Mouse (Mus musculus): ENCODE data around the gene Slc25a17. TPM values are rescaled to one million over a fixed set of nuclear protein-coding genes. Genes with fewer than 3 reads are reported as not detected.

The Slc25a17 gene
- polyA plus RNA-seq, 1 experiment from 2014 or later: 58.7 TPM

GRCm38 (mm10) chr15:81361417-81362015 lies 904 bp upstream of the Slc25a17 start:
- H3K4me3 ChIP-seq (ENCODE audit: low read depth, low read length): peak overlapping the region; percentile 54; the same call in 1 of the 2 replicates
- ATAC-seq (replicated peaks; ENCODE audit: insufficient number of reproducible peaks, low FRiP score, low TSS enrichment): no peak

GRCm38 (mm10) chr15:81361022-81361404 lies 401 bp upstream of the Slc25a17 start:
- Histone ChIP-seq H3K9me3 (replicated peaks; ENCODE audit: control insufficient read depth, low read length) (no peaks in the 10 kb centered on the region), H3K9ac (ENCODE audit: low read depth, low read length) (no peak overlapping the region), H3K27me3 (ENCODE audit: control insufficient read depth, insufficient read depth, low read length) (no peaks in the 10 kb centered on the region), H3K4me1 (ENCODE audit: control insufficient read depth, insufficient read depth, low read length) (0 out of 2 replicates have a peak, but pooled peaks cover 3% of the 10 kb centered on the region), H3K4me3 (ENCODE audit: low read depth, low read length) (peak overlapping the region; percentile 54), H3K4me2 (peak overlapping the region; percentile 66), H3K27ac (ENCODE audit: low read depth, low read length) (peak overlapping the region; percentile 62; the same call in 1 of the 2 replicates), H3K36me3 (ENCODE audit: control insufficient read depth, insufficient read depth, low read length) (peaks cover 5% of the 10 kb centered on the region)
- ATAC-seq (replicated peaks; ENCODE audit: insufficient number of reproducible peaks, low FRiP score, low TSS enrichment): peak; percentile 36; the same call in 1 of the 2 replicates
- 35% methylated on average over 6 of the region's 6 CpGs for whole genome bisulfite sequencing (ENCODE audit: insufficient replicate concordance)

More at GRCm38 (mm10) chr15:81361417-81362015, 904 bp upstream of the Slc25a17 start:
- H3K27ac ChIP-seq (ENCODE audit: low read depth, low read length): peak overlapping the region; percentile 62; the same call in 1 of the 2 replicates
- no peaks in the 10 kb centered on the region for H3K27me3 ChIP-seq (ENCODE audit: control insufficient read depth, insufficient read depth, low read length)
- H3K4me1 ChIP-seq (ENCODE audit: control insufficient read depth, insufficient read depth, low read length): 0 out of 2 replicates have a peak, but pooled peaks cover 3% of the 10 kb centered on the region
- 21% methylated on average over 10 of the region's 10 CpGs for WGBS (ENCODE audit: insufficient replicate concordance)
- H3K36me3 ChIP-seq (ENCODE audit: control insufficient read depth, insufficient read depth, low read length): peaks cover 8% of the 10 kb centered on the region
- H3K9me3 ChIP-seq (replicated peaks; ENCODE audit: control insufficient read depth, low read length): no peaks in the 10 kb centered on the region
- no peak overlapping the region for H3K9ac ChIP-seq (ENCODE audit: low read depth, low read length)
- H3K4me2 ChIP-seq: peak overlapping the region; percentile 66

DNA sequence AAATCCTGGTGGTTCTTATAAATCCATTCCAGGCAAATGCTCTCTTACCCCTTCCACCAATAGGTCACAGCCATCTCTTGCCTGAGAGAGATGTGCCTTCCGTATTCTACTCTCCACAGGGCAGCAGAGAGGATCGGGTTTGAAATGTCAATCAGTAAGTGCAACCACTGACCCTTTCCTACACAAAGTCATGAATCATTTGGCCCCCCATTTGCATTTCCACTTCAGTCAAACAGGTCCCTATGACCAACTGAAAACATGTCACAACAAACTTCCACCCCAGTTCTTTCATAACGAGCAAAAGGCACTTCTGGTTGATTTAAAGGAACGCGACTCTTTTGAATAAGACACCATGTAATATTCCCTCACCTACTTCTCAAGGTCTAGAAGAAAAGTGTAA lies 1.2 kb downstream of the Slc25a17 start:
- no peak overlapping the region for H3K9ac ChIP-seq (ENCODE audit: low read depth, low read length)
- H3K27me3 ChIP-seq (ENCODE audit: control insufficient read depth, insufficient read depth, low read length): no peaks in the 10 kb centered on the region
- H3K4me1 ChIP-seq (ENCODE audit: control insufficient read depth, insufficient read depth, low read length): 0 out of 2 replicates have a peak, but pooled peaks cover 3% of the 10 kb centered on the region
- no peaks in the 10 kb centered on the region for H3K9me3 ChIP-seq (replicated peaks; ENCODE audit: control insufficient read depth, low read length)
- peak overlapping the region; percentile 66; the same call in 1 of the 2 replicates for H3K4me2 ChIP-seq
- no peak overlapping the region for H3K4me3 ChIP-seq (ENCODE audit: low read depth, low read length)
- no peak for ATAC-seq (replicated peaks; ENCODE audit: insufficient number of reproducible peaks, low FRiP score, low TSS enrichment)
- no peak overlapping the region for H3K27ac ChIP-seq (ENCODE audit: low read depth, low read length)
- 88% methylated on average over 5 of the region's 5 CpGs for WGBS (ENCODE audit: insufficient replicate concordance)
- peaks cover 3% of the 10 kb centered on the region; the same call in 1 of the 2 replicates for H3K36me3 ChIP-seq (ENCODE audit: control insufficient read depth, insufficient read depth, low read length)

- H3K27me3 ChIP-seq (ENCODE audit: control insufficient read depth, insufficient read depth, low read length): no peaks in the 10 kb centered on the region
- no peak for ATAC-seq (replicated peaks; ENCODE audit: insufficient number of reproducible peaks, low FRiP score, low TSS enrichment)
- H3K4me3 ChIP-seq (ENCODE audit: low read depth, low read length): no peak overlapping the region
- no peak overlapping the region for H3K4me2 ChIP-seq
- H3K36me3 ChIP-seq (ENCODE audit: control insufficient read depth, insufficient read depth, low read length): peaks cover 3% of the 10 kb centered on the region; the same call in 1 of the 2 replicates
- 0 out of 2 replicates have a peak, but pooled peaks cover 3% of the 10 kb centered on the region for H3K4me1 ChIP-seq (ENCODE audit: control insufficient read depth, insufficient read depth, low read length)
- no peak overlapping the region for H3K27ac ChIP-seq (ENCODE audit: low read depth, low read length)
- H3K9ac ChIP-seq (ENCODE audit: low read depth, low read length): no peak overlapping the region
- no peaks in the 10 kb centered on the region for H3K9me3 ChIP-seq (replicated peaks; ENCODE audit: control insufficient read depth, low read length)
- 78% methylated on average over 3 of the region's 3 CpGs for WGBS (ENCODE audit: insufficient replicate concordance)
Measured at GRCm38 (mm10) chr15:81358943-81359342, 1.7 kb downstream of the Slc25a17 start.

DNA sequence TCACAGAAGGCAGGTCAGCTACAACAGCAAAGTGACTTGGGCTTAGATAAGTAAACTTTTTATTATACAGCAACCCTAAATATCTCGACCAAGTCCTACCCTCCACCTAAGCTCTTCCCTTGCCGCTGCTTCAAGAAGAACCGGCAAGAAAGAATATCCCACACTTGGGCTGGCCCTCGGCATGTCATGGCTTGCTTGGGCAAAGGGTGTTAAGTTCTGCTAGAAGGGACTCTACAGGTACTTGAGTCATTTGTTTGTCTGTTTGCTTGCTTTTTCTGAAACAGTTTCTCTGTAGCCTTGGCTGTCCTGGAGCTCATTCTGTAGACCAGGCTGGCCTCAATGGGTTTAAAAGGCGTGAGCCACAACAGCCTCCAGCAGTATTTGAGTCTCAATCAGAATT lies 3.7 kb downstream of the Slc25a17 start:
- Histone ChIP-seq H3K4me1 (ENCODE audit: control insufficient read depth, insufficient read depth, low read length) (0 out of 2 replicates have a peak, but pooled peaks cover 3% of the 10 kb centered on the region), H3K4me2 (no peak overlapping the region), H3K27ac (ENCODE audit: low read depth, low read length) (no peak overlapping the region), H3K27me3 (ENCODE audit: control insufficient read depth, insufficient read depth, low read length) (no peaks in the 10 kb centered on the region), H3K36me3 (ENCODE audit: control insufficient read depth, insufficient read depth, low read length) (no peaks in the 10 kb centered on the region), H3K9ac (ENCODE audit: low read depth, low read length) (no peak overlapping the region), H3K9me3 (replicated peaks; ENCODE audit: control insufficient read depth, low read length) (no peaks in the 10 kb centered on the region), H3K4me3 (ENCODE audit: low read depth, low read length) (no peak overlapping the region)
- WGBS (ENCODE audit: insufficient replicate concordance): 45% methylated on average over 5 of the region's 5 CpGs
- no peak for ATAC-seq (replicated peaks; ENCODE audit: insufficient number of reproducible peaks, low FRiP score, low TSS enrichment)

DNA sequence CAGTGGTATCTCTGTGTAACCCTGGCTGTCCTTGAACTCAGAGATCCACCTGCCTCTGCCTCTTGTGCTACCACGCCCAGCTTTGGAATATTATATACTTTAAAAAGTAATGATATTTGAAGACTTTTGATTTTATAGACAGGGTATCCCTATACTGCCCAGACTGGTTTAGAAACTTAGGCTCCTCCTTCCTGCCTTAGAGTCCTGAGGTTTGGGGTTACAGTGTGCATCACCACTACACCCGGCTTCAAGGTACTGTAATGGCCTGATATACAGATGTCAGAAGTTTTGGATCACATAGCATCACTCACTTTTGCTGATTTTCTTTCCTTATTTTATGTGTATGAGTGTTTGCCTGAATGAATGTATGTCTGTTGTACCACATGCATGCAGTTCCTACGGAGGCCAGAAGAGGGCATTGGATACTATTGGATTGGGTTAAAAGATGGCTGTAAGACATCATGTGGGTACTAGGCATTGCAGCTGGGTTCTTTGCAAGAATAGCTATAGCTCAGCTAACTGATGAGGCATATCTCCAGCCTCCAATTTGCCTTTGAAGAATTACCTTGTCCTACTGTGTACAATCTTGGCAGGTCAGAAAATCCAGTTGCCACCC lies 5.4 kb downstream of the Slc25a17 start:
- no peak overlapping the region for H3K4me2 ChIP-seq
- WGBS (ENCODE audit: insufficient replicate concordance): 56% methylated on average over 3 of the region's 3 CpGs
- 0 out of 2 replicates have a peak, but pooled peaks cover 2% of the 10 kb centered on the region for H3K4me1 ChIP-seq (ENCODE audit: control insufficient read depth, insufficient read depth, low read length)
- H3K27ac ChIP-seq (ENCODE audit: low read depth, low read length): no peak overlapping the region
- no peaks in the 10 kb centered on the region for H3K36me3 ChIP-seq (ENCODE audit: control insufficient read depth, insufficient read depth, low read length)
- no peak for ATAC-seq (replicated peaks; ENCODE audit: insufficient number of reproducible peaks, low FRiP score, low TSS enrichment)
- no peak overlapping the region for H3K9ac ChIP-seq (ENCODE audit: low read depth, low read length)
- H3K27me3 ChIP-seq (ENCODE audit: control insufficient read depth, insufficient read depth, low read length): no peaks in the 10 kb centered on the region
- H3K9me3 ChIP-seq (replicated peaks; ENCODE audit: control insufficient read depth, low read length): no peaks in the 10 kb centered on the region
- H3K4me3 ChIP-seq (ENCODE audit: low read depth, low read length): no peak overlapping the region

DNA sequence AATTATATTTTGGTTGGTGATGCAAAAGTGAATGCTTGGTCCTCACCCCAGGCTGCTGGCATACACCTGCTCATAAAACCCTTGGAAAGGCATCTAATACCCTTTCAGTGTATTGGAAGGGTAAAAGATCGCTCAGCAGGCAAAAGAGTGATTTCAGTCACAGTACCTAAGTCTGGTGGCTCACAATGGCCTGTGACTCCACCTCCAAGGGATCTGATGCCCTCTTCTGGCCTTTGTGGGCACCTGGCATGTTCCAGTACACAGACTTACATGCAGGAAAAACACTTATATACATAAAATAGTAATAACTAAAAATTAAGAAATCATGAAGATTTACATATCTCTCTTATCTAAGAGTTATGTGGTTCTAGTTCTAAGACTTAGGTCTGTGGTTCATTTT lies 8.0 kb downstream of the Slc25a17 start:
- Histone ChIP-seq H3K27me3 (ENCODE audit: control insufficient read depth, insufficient read depth, low read length) (no peaks in the 10 kb centered on the region), H3K4me3 (ENCODE audit: low read depth, low read length) (no peak overlapping the region), H3K9ac (ENCODE audit: low read depth, low read length) (no peak overlapping the region), H3K9me3 (replicated peaks; ENCODE audit: control insufficient read depth, low read length) (no peaks in the 10 kb centered on the region), H3K4me2 (no peak overlapping the region), H3K27ac (ENCODE audit: low read depth, low read length) (no peak overlapping the region), H3K4me1 (ENCODE audit: control insufficient read depth, insufficient read depth, low read length) (0 out of 2 replicates have a peak, but pooled peaks cover 2% of the 10 kb centered on the region), H3K36me3 (ENCODE audit: control insufficient read depth, insufficient read depth, low read length) (no peaks in the 10 kb centered on the region)
- ATAC-seq (replicated peaks; ENCODE audit: insufficient number of reproducible peaks, low FRiP score, low TSS enrichment): no peak
- 58% methylated on average over 1 of the region's 1 CpGs for WGBS (ENCODE audit: insufficient replicate concordance)

GRCm38 (mm10) chr15:81350401-81350800 lies 10.2 kb downstream of the Slc25a17 start:
- Histone ChIP-seq H3K4me2 (no peak overlapping the region), H3K4me3 (ENCODE audit: low read depth, low read length) (no peak overlapping the region), H3K9ac (ENCODE audit: low read depth, low read length) (no peak overlapping the region), H3K9me3 (replicated peaks; ENCODE audit: control insufficient read depth, low read length) (no peaks in the 10 kb centered on the region), H3K4me1 (ENCODE audit: control insufficient read depth, insufficient read depth, low read length) (0 out of 2 replicates have a peak, but pooled peaks cover 2% of the 10 kb centered on the region), H3K27me3 (ENCODE audit: control insufficient read depth, insufficient read depth, low read length) (no peaks in the 10 kb centered on the region), H3K36me3 (ENCODE audit: control insufficient read depth, insufficient read depth, low read length) (no peaks in the 10 kb centered on the region), H3K27ac (ENCODE audit: low read depth, low read length) (no peak overlapping the region)
- WGBS (ENCODE audit: insufficient replicate concordance): 59% methylated on average over 1 of the region's 1 CpGs
- ATAC-seq (replicated peaks; ENCODE audit: insufficient number of reproducible peaks, low FRiP score, low TSS enrichment): no peak

Measured in heart, embryonic 11.5 days (tissue).